Mouse (Mus musculus) midbrain, embryonic 12.5 days (tissue): ENCODE data around the gene Clcc1. TPM values are rescaled to one million over a fixed set of nuclear protein-coding genes. Genes with fewer than 3 reads are reported as not detected.

ENCODE experiments used
- ATAC-seq: fragments of 200-750 bp; cut with Nextera tagmentation; 2 replicates; pipeline ENCODE4 v1.8.0; 2017; ENCODE audit warnings: low read depth, moderate TSS enrichment, moderate library complexity; ENCODE audit not compliant: low FRiP score
- H3K27ac ChIP-seq: fragments of 300-500 bp; sonication (generic); replicated peaks from 2 replicates; pipeline ENCODE4 v1.5.1; 2016; ENCODE audit warnings: mild to moderate bottlenecking
- H3K27me3 ChIP-seq: fragments of 300-500 bp; sonication (generic); 2 replicates; pipeline ENCODE4 v1.6.1; 2016; ENCODE audit warnings: mild to moderate bottlenecking
- H3K36me3 ChIP-seq: fragments of 300-500 bp; sonication (generic); 2 replicates; pipeline ENCODE4 v1.6.1; 2016
- H3K4me1 ChIP-seq: fragments of 300-500 bp; sonication (generic); 2 replicates; pipeline ENCODE4 v1.6.1; 2016
- H3K4me2 ChIP-seq: fragments of 300-500 bp; sonication (generic); replicated peaks from 2 replicates; pipeline ENCODE4 v1.6.1; 2016; ENCODE audit warnings: mild to moderate bottlenecking, moderate library complexity
- H3K4me3 ChIP-seq: fragments of 300-500 bp; sonication (generic); 2 replicates; pipeline ENCODE4 v1.5.1; 2016; ENCODE audit warnings: mild to moderate bottlenecking
- H3K9ac ChIP-seq: fragments of 300-500 bp; sonication (generic); replicated peaks from 2 replicates; pipeline ENCODE4 v1.6.1; 2016; ENCODE audit warnings: mild to moderate bottlenecking, moderate library complexity
- H3K9me3 ChIP-seq: fragments of 300-500 bp; sonication (generic); 2 replicates; pipeline ENCODE4 v1.6.1; 2016; ENCODE audit warnings: mild to moderate bottlenecking
- WGBS: fragments of 180-500 bp; shearing (Covaris S2); methylation state at CpG from one replicate; pipeline ENCODE4 v1.1.7; 2016; 5-methylcytosine and 5-hydroxymethylcytosine counted together
- polyA plus RNA-seq: library from polyadenylated mRNA; unstranded; fragments of >200 nt; fragmentation: Nextera tagmentation; extraction: Ambion mirVana; gene quantifications from 2 replicates; pipeline ENCODE4 v1.2.1, GENCODE M21; 2016

The Clcc1 gene
- polyA plus RNA-seq, 1 experiment from 2014 or later: 64.8 TPM

GRCm38 (mm10) chr3:108711296-108711695 is 57.6 kb downstream of the Clcc1 start:
- WGBS: 84% methylated on average over 5 of the region's 5 CpGs
- H3K36me3 ChIP-seq: peaks cover under 1% of the 10 kb centered on the region; the same call in 1 of the 2 replicates
- ATAC-seq: no peak

GRCm38 (mm10) chr3:108713065-108713675 is 59.5 kb downstream of the Clcc1 start:
- H3K27me3 ChIP-seq: no peaks in the 10 kb centered on the region
- no peak overlapping the region for H3K4me3 ChIP-seq
- 55% methylated on average over 3 of the region's 3 CpGs for WGBS
- no peaks in the 10 kb centered on the region for H3K9me3 ChIP-seq
- peaks cover 8% of the 10 kb centered on the region for H3K4me1 ChIP-seq
- no peak overlapping the region for H3K4me2 ChIP-seq
- peaks cover 3% of the 10 kb centered on the region; the same call in 1 of the 2 replicates for H3K36me3 ChIP-seq
- no peak for ATAC-seq
- H3K9ac ChIP-seq: no peak overlapping the region
- H3K27ac ChIP-seq: no peak overlapping the region

More at GRCm38 (mm10) chr3:108711296-108711695, 57.6 kb downstream of the Clcc1 start:
- Histone ChIP-seq H3K4me3 (no peak overlapping the region), H3K9me3 (no peaks in the 10 kb centered on the region), H3K4me1 (peaks cover 8% of the 10 kb centered on the region), H3K4me2 (no peak overlapping the region), H3K27ac (no peak overlapping the region), H3K9ac (no peak overlapping the region), H3K27me3 (no peaks in the 10 kb centered on the region)

GRCm38 (mm10) chr3:108714837-108715236 is 61.1 kb downstream of the Clcc1 start:
- no peaks in the 10 kb centered on the region for H3K27me3 ChIP-seq
- H3K27ac ChIP-seq: no peak overlapping the region
- H3K4me3 ChIP-seq: no peak overlapping the region
- H3K4me1 ChIP-seq: peaks cover 14% of the 10 kb centered on the region
- no peak overlapping the region for H3K9ac ChIP-seq
- WGBS: 95% methylated on average over 4 of the region's 4 CpGs
- no peak for ATAC-seq
- H3K36me3 ChIP-seq: peaks cover 3% of the 10 kb centered on the region; the same call in 1 of the 2 replicates
- no peak overlapping the region for H3K4me2 ChIP-seq
- no peaks in the 10 kb centered on the region for H3K9me3 ChIP-seq

- H3K9ac ChIP-seq: no peak overlapping the region
- WGBS: 86% methylated on average over 3 of the region's 3 CpGs
- peaks cover 3% of the 10 kb centered on the region; the same call in 1 of the 2 replicates for H3K36me3 ChIP-seq
- H3K27ac ChIP-seq: no peak overlapping the region
- H3K4me2 ChIP-seq: no peak overlapping the region
- H3K4me1 ChIP-seq: peaks cover 29% of the 10 kb centered on the region
- no peak overlapping the region for H3K4me3 ChIP-seq
- no peaks in the 10 kb centered on the region for H3K27me3 ChIP-seq
- H3K9me3 ChIP-seq: no peaks in the 10 kb centered on the region
- no peak for ATAC-seq
These were observed 64.3 kb downstream of the Clcc1 start for GRCm38 (mm10) chr3:108717896-108718502.

GRCm38 (mm10) chr3:108719357-108719756 is 65.6 kb downstream of the Clcc1 start:
- no peaks in the 10 kb centered on the region for H3K27me3 ChIP-seq
- 86% methylated on average over 2 of the region's 2 CpGs for WGBS

GRCm38 (mm10) chr3:108719761-108720160 is 66.0 kb downstream of the Clcc1 start:
- no peak overlapping the region for H3K9ac ChIP-seq
- H3K4me1 ChIP-seq: peaks cover 26% of the 10 kb centered on the region
- H3K4me3 ChIP-seq: peak overlapping the region; percentile 82; the same call in 1 of the 2 replicates
- H3K27me3 ChIP-seq: no peaks in the 10 kb centered on the region
- no peaks in the 10 kb centered on the region for H3K9me3 ChIP-seq
- no peak overlapping the region for H3K27ac ChIP-seq
- peak overlapping the region; percentile 61; the same call in 1 of the 2 replicates for H3K4me2 ChIP-seq
- 89% methylated on average over 3 of the region's 3 CpGs for WGBS
- ATAC-seq: no peak
- peaks cover 3% of the 10 kb centered on the region; the same call in 1 of the 2 replicates for H3K36me3 ChIP-seq

More at GRCm38 (mm10) chr3:108719357-108719756, 65.6 kb downstream of the Clcc1 start:
- Histone ChIP-seq H3K4me1 (peaks cover 26% of the 10 kb centered on the region), H3K4me2 (0 out of 2 replicates have a peak overlapping the region, but pooled peaks have one; percentile 61), H3K27ac (no peak overlapping the region), H3K4me3 (peak overlapping the region; percentile 13; the same call in 1 of the 2 replicates), H3K36me3 (peaks cover 3% of the 10 kb centered on the region; the same call in 1 of the 2 replicates), H3K9ac (no peak overlapping the region), H3K9me3 (no peaks in the 10 kb centered on the region)
- no peak for ATAC-seq

GRCm38 (mm10) chr3:108721076-108721991 is 67.6 kb downstream of the Clcc1 start:
- WGBS: under 1% methylated on average over 44 of the region's 44 CpGs
- H3K27me3 ChIP-seq: no peaks in the 10 kb centered on the region
- ATAC-seq: no peak; the same call in 1 of the 2 replicates
- H3K9ac ChIP-seq: peak overlapping the region; percentile 78
- peak overlapping the region; percentile 93 for H3K27ac ChIP-seq
- peaks cover 2% of the 10 kb centered on the region; the same call in 1 of the 2 replicates for H3K36me3 ChIP-seq
- peak overlapping the region; percentile 82 for H3K4me3 ChIP-seq
- H3K4me1 ChIP-seq: peaks cover 26% of the 10 kb centered on the region
- no peaks in the 10 kb centered on the region for H3K9me3 ChIP-seq
- H3K4me2 ChIP-seq: peak overlapping the region; percentile 61

- no peaks in the 10 kb centered on the region for H3K27me3 ChIP-seq
- 1% methylated on average over 52 of the region's 53 CpGs for WGBS
- peaks cover 26% of the 10 kb centered on the region for H3K4me1 ChIP-seq
- ATAC-seq: peak; percentile 98
- H3K4me3 ChIP-seq: peak within 1 kb of the TSS; percentile 82
- peak within 1 kb of the TSS; percentile 61 for H3K4me2 ChIP-seq
- peak within 1 kb of the TSS; percentile 78 for H3K9ac ChIP-seq
- no peaks in the 10 kb centered on the region for H3K36me3 ChIP-seq
- H3K27ac ChIP-seq: peak within 1 kb of the TSS; percentile 93
- H3K9me3 ChIP-seq: no peaks in the 10 kb centered on the region
These were observed 68.5 kb downstream of the Clcc1 start, which contains the start of gene Gpsm2 for GRCm38 (mm10) chr3:108722036-108722872. Gpsm2 (minus strand) TSS chr3:108722309.

GRCm38 (mm10) chr3:108726413-108726812 is 72.7 kb downstream of the Clcc1 start:
- Histone ChIP-seq H3K9me3 (no peaks in the 10 kb centered on the region), H3K4me1 (peaks cover 7% of the 10 kb centered on the region; the same call in 1 of the 2 replicates), H3K36me3 (no peaks in the 10 kb centered on the region), H3K9ac (no peak overlapping the region), H3K4me3 (no peak overlapping the region), H3K4me2 (no peak overlapping the region), H3K27me3 (no peaks in the 10 kb centered on the region), H3K27ac (no peak overlapping the region)
- WGBS: 92% methylated on average over 7 of the region's 7 CpGs
- no peak for ATAC-seq

- peaks cover 7% of the 10 kb centered on the region; the same call in 1 of the 2 replicates for H3K4me1 ChIP-seq
These were observed 73.6 kb downstream of the Clcc1 start for GRCm38 (mm10) chr3:108727344-108727743.

GRCm38 (mm10) chr3:108727776-108728175 is 74.1 kb downstream of the Clcc1 start:
- no peak for ATAC-seq
- Histone ChIP-seq H3K27me3 (no peaks in the 10 kb centered on the region), H3K4me1 (peaks cover 4% of the 10 kb centered on the region; the same call in 1 of the 2 replicates), H3K9ac (no peak overlapping the region), H3K36me3 (no peaks in the 10 kb centered on the region), H3K9me3 (no peaks in the 10 kb centered on the region), H3K27ac (no peak overlapping the region), H3K4me3 (no peak overlapping the region), H3K4me2 (no peak overlapping the region)
- 91% methylated on average over 3 of the region's 3 CpGs for WGBS

More at GRCm38 (mm10) chr3:108727344-108727743, 73.6 kb downstream of the Clcc1 start:
- no peak overlapping the region for H3K4me3 ChIP-seq
- no peak overlapping the region for H3K9ac ChIP-seq
- ATAC-seq: no peak
- no peaks in the 10 kb centered on the region for H3K36me3 ChIP-seq
- H3K4me2 ChIP-seq: no peak overlapping the region
- no peak overlapping the region for H3K27ac ChIP-seq
- no peaks in the 10 kb centered on the region for H3K27me3 ChIP-seq
- no peaks in the 10 kb centered on the region for H3K9me3 ChIP-seq
